Mouse (Mus musculus): Measurements from ENCODE around the gene Cybrd1. TPM values are rescaled to one million over a fixed set of nuclear protein-coding genes. Genes with fewer than 3 reads are reported as not detected.

Gene Cybrd1
- 1 to 10 TPM in 1 of 2 experiments, under 1 TPM in 1; 0.89 to 1.1 TPM for total RNA-seq (2021)
- long read RNA-seq, experiment 1 = 0 reads
- long read RNA-seq, experiment 2 = 0 reads

- peak in 1 of 2 experiments; percentile 10 for DNase-seq (ENCODE audit: low spot score in 2 of 2)
These were observed at the start of gene Cybrd1 for GRCm38 (mm10) chr2:71117797-71118708. TSS of gene Cybrd1 (plus strand) at chr2:71117923.

GRCm38 (mm10) chr2:71071601-71072000 lies 46.1 kb upstream of the Cybrd1 start:
- DNase-seq (ENCODE audit: low spot score in 2 of 2) = no peak

DNA sequence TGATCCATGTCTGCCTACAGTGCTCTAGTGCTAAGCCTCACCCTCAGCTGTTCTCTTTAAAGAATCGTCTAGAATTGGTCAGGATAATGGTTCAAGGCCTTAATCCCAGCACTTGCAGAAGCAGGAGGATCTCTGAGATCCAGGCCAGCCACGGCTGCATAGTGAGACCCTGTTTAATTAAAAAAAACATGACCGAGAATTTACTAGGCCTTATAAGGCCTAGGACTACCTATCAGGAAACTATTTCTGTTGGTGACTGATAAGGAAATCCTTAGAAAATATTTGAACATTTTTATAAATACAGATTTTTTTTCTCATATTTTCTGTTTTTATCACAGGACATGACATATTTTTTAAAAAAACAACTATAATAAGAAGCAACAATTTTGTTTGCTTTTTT lies 44.4 kb upstream of the Cybrd1 start:
- DNase-seq (ENCODE audit: low spot score in 2 of 2) = no peak

DNA sequence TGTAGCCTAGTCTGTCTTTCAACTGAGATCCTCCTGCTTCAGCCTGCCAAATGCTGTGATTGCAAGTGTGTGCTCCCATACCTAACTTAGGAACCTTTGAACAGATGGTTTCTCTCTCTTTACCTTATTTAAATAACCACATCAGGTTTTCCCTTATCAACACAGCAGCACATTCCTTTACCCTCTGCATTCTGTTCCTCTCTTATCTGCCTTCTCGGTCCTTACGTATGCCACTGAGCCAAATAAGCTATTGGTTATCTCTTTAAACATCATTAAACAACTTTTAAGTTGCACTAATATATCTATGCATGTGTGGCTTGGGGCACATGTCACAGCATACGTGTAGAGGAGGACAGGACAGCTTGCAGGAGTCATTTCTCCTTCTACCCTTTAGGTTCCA lies 43.9 kb upstream of the Cybrd1 start:
- DNase-seq (ENCODE audit: low spot score in 2 of 2) = no peak

DNA sequence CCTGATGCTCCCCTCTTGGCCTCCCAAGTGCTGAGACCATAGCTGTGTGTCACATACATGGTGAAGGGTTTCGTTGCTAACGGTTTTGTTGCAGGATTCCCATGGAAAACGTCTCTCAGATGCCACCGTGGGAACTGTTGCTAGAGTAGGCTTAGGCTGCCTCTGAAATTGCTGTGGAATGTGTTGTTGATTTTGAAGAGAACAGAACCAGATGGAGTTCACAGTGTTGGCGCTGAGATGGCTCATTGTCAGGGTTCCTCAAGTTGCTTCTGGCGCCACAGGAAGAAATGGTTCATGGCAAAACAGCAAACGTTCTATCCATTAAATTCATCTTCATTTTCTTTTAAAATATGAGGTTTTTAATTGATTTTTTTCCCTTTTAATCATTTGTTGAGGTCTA lies 35.3 kb upstream of the Cybrd1 start:
- DNase-seq (ENCODE audit: low spot score in 2 of 2) = no peak

GRCm38 (mm10) chr2:71083454-71084193 lies 34.1 kb upstream of the Cybrd1 start:
- DNase-seq (ENCODE audit: low spot score in 2 of 2) = no peak

DNA sequence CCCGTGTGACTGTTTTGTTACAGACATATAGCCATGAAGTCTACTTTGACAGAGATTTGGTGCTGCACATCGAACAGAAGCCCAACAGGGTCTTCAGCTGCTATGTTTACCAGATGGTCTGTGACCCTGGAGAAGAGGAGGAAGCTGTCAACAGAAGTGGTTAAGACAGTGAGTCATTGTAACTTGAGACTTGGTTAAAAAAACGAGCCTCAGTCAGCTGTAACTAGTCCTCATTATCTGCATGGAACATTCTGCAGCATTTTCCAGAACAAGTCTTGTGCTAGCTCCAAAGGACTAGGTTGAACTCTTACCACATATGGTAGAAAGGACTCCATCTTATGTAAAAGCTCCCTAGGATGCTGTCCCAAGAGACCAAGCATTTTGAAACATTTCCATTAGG lies 28.0 kb upstream of the Cybrd1 start:
- no peak for DNase-seq (ENCODE audit: low spot score in 2 of 2)

- DNase-seq (ENCODE audit: low spot score in 2 of 2) = no peak
These were observed 26.9 kb upstream of the Cybrd1 start for GRCm38 (mm10) chr2:71090660-71091445.

GRCm38 (mm10) chr2:71096170-71096569 lies 21.6 kb upstream of the Cybrd1 start:
- DNase-seq (ENCODE audit: low spot score in 2 of 2) = peak in 1 of 2 experiments; percentile 4

- DNase-seq (ENCODE audit: low spot score in 2 of 2) = no peak
These were observed 15.0 kb upstream of the Cybrd1 start for GRCm38 (mm10) chr2:71102621-71103291.

GRCm38 (mm10) chr2:71103292-71103680 lies 14.4 kb upstream of the Cybrd1 start:
- DNase-seq (ENCODE audit: low spot score in 2 of 2) = no peak

DNA sequence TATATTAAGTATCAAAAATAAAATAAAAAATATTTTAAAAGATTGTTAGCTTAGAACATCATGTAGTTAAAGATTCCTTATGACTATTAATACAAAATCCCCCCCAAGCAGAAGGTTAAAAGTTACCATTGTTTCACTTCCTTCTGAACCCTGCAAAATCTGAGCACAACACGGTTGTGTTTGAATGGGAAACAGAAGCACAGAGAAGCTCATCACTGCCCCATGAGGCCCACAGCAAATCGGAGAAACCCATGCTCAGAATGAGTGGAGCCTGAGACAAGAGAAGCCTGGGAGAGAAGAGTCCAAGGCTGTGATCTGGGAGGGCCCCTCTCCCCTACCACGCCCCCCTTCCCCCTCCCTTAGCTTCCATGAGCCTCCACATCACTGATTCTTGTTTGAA lies 13.0 kb upstream of the Cybrd1 start:
- no peak for DNase-seq (ENCODE audit: low spot score in 2 of 2)

- DNase-seq (ENCODE audit: low spot score in 2 of 2) = no peak
These were observed 12.1 kb upstream of the Cybrd1 start for GRCm38 (mm10) chr2:71105469-71106215.

- DNase-seq (ENCODE audit: low spot score in 2 of 2) = no peak
These were observed 10.5 kb upstream of the Cybrd1 start for GRCm38 (mm10) chr2:71107225-71107624.

DNA sequence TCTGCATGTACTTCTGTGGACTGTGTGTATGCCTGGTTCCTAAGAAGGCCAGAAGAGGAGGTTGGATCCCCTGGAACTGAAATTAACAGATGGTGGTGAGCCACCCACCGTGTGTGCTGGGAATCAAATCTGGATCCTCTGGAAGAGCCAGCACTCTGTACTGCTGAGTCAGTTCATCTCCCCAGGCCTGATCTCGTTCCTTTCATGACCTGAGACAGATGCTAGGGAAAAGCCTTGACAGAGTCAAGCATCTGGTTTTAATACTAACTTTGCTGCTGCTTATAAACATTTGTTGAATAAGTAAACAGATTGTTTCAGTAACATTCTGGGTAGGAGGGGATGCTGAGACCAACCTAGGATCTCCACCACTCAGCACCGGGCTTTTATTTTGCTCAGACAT lies 9.2 kb upstream of the Cybrd1 start:
- no peak for DNase-seq (ENCODE audit: low spot score in 2 of 2)

DNA sequence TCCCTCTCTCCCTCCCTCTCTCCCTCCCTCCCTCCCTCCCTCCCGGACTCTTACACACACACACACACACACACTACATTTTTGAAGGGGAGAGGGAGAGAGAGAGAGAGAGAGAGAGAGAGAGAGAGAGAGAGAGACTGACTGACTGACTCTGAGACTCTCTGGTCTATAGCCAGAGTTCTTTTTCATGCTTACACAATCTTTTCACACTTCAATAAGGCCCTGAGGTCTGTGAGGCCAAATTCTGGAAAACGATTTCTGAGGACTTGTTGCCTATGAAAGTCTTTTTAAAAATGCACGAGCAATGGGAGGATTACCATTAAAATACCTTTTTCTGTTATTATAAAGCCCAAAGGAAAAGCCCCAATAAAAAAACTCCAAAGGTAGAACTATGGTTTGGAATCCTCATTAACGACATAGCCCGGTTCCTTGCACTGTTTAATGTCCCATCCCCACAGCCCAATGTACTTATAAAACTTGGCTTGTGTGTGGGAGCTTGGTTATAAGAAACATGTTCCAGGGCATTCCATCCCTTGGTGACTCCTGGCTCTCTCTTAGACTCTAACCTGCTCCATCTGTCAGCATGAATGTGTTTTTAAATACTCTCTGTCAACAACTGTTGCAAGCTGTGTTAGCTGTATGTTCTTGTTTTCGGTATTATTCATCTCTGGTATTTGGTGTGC lies 4.1 kb upstream of the Cybrd1 start:
- no peak for DNase-seq (ENCODE audit: low spot score in 2 of 2)

DNA sequence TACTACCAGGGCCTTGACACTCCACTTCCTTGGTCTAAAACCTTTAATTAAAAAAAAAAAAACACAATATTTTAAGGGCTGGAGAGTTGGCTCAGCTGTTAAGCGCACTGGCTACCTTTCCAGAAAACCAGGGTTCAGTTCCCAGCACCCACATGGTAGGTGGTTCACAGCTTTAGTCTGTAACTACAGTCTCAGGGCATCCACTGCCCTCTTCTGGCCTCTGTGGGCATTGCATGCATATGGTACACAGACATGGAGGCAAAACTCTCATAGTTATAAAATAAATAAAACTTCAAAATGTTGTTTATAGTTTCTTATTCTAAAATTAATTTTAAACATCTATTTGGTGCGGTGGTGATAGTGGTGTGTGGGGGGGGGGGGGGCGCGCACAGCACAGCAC lies 1.6 kb upstream of the Cybrd1 start:
- DNase-seq (ENCODE audit: low spot score in 2 of 2) = no peak

DNA sequence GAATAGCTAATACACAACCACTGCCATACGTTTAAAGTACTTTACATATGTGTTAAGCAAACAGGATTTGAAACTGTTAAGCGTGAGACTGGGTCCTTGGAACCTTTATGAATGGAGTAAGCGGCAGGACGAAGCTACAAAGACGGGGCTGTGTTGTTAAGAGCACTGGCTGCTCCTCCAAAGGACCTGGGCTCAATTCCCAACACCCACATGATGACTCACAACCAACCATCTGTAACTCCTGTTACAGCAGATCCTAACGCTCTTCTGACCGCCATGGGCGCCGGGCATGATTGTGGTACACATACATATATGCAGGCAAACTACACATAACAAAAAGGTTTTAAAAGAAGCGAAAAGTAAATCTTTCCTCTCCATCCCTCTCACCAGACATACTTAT lies 3.1 kb downstream of the Cybrd1 start:
- DNase-seq (ENCODE audit: low spot score in 2 of 2) = no peak

- DNase-seq (ENCODE audit: low spot score in 2 of 2) = no peak
These were observed 3.7 kb downstream of the Cybrd1 start for GRCm38 (mm10) chr2:71121406-71121805.

Measured in adrenal gland, adult 18-20 months (tissue).